Mouse (Mus musculus) cerebellum, adult 9-10 months (tissue): ENCODE results near the gene BC051142.
"Not testable (repeated sequence)": the region's sequence is repeated elsewhere in the genome, so short reads cannot be mapped to it uniquely, and the experiment has no call there.

Experiments
- DNase-seq: peaks from one replicate; pipeline ENCODE4 v3.0.0; 2022

The BC051142 gene

DNA sequence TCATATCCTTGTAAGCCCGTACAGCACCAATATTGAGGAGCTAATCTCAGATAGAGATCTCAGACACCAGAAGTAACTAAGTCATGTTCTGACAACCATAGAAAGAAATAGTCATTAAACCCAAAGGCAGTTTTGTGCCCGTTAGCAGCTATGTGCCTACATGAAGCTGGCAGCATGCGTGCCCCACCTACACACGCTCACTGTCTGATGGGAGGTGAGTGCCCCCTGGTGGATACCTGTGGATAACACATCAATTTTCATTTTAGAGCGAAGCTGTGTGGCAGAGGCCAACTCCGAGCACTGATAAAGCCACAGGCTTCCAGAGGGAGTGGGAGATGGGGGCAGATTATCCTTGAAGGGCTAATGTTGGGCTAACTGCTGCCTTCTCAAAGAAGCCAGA is 12.5 kb downstream of the BC051142 start:
- DNase-seq = peak; percentile 74

DNA sequence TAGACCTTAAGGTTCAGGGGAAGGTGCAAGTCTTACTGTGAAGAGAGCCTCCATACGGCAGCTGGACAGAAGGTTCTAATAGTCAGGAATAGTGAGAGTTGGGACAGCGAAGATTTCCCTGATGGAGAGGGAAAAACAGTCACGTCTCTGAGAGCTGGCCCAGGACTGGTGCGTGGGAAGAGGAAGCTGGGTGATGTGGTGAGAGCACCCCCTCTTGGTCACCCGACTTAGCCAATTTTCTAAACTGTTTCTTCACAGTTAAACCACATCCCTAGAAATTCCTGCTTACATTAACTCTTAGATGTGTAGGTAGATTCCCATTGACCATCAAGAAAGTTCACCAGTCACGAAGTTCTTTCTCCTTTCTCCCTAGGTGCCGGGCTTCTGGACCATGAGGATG is 21.4 kb downstream of the BC051142 start:
- DNase-seq = no peak

DNA sequence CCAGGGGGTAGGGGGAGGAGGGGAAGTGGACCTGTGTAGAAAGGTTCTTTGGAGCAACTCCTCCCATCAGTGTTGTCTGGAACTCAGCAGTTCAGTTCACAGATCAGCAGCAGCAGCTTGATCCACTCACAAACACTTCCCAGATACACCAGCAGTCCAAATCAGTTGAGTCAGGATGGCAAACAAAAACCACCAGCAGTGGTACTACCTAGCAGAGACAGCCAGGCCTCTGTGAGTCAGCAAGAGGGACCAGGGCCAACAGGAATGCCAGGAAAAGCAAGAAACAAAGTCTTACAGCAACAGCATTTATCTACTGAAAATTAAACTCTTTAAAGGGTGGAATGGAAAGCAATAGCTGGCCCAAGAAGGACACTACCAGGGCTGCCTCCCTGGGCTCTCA is 29.0 kb downstream of the BC051142 start:
- DNase-seq = no peak

DNA sequence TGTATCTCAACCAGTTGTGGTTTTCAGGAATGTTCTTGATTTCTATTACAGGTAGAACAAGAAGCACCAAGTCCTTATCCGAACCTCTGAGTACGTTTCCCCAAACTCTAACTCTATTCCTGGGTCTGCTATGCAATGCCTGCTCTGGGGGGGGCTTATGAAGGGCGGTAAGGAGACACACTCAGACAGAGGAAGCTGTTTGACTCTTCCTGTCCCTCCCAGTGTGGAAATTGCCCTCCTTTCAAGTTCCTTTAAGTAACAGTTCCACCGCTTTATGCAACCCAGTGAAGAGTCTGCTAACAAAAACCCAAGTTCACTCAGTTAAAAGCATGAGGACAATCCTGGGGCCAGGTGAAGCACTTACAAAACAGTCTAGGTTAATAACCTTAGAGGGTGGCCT is 38.5 kb downstream of the BC051142 start:
- DNase-seq = no peak

DNA sequence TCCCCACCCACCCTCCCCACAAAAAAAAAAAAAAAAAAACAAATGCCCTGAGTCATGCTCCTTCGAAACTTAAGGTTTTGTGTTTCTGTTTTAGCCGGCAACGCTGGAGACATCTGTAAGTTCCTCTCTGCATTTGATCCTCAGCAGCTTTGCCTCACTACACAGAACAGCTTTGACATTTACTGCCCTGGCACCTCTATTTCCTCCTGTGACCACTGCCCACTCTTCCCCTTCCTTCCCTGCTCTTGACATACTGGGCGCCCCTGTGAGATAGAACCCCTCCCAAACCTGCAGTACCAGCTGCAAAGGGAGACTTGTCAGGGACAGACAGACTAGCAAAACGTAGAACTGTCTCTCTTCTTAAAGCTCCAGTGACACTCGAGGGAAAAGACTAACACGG is 39.0 kb downstream of the BC051142 start:
- no peak for DNase-seq

DNA sequence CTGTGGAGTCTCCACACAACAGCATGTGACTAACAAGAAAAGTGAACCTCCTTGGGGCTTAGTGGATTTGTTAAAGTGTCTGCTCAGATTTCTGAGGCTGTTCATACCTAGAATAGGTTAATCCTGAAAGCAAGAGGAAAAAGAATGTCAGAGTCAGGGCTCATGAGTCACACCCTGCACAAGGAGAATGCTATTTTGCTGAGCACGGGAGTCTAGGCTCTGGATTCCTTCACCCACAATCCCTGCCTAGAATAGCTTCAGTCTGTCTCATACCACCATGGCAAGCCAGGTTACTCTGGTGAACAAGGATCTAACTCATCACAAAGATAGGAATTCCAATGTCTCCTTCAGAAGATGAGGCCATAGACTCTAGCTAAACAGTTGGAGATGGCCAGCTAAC is 40.0 kb downstream of the BC051142 start:
- DNase-seq = no peak

DNA sequence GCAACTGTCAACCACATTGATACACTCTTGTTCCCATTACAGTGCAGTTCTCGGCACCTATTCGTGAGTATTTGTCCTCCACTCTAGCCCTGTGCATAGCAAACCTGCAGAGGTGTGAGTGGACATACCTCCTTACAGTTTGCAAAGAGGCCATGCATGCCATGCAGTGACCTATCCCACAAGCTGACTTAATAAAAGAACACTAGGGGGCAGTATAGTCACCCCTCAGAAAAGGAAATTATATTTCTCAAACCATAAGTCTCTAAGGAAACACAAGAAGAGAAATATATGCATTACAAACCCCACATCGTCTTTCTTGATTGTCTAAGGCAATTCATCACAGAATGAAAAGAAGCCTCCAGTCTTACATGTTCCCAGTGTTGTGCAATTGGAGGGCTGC is 41.2 kb downstream of the BC051142 start:
- DNase-seq = peak; percentile 23

DNA sequence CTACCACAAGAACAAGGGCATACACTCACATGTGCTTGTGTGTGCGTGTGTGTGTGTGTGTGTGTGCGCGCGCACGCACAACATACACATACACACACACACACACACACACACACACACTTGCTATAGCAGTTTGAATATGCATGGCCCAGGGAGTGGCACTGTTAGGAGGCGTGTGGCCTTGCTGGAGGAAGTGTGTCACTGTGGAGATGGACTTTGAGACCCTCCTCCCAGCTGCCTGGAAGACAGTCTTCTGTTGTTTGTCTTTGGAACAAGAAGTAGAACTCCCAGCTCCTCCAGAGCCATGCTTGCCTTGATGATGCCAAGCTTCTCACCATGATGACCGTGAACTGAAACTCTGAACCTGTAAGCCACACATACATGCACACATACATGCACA is 43.4 kb downstream of the BC051142 start:
- DNase-seq = no peak

DNA sequence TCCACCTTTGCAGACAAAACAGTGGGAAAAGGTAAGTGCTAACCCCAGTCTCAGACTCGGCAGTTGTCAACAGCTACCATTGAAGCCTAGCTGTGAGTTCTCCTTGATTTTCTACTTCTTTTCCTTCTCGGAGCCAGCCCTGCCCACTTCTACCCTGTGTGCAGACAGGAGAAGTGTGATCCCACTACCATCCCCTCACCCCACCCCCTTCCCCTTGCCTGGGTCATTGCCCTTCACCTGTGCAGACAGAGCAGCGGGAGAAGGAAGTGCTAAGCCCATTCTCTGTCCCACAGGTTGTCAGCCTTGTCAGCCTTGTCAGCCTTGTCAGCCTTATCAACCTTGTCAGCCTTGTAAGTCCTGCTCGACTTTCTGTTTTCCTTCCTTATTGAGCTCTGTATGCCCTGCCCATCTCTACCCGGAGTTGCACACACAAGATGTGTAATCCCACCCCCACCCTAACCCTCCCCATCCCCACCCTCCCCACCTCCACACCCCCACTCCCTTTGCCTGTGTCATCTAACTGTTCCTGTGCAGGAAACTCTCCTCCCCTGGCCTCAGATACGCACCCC is 49.9 kb downstream of the BC051142 start:
- no peak for DNase-seq

DNA sequence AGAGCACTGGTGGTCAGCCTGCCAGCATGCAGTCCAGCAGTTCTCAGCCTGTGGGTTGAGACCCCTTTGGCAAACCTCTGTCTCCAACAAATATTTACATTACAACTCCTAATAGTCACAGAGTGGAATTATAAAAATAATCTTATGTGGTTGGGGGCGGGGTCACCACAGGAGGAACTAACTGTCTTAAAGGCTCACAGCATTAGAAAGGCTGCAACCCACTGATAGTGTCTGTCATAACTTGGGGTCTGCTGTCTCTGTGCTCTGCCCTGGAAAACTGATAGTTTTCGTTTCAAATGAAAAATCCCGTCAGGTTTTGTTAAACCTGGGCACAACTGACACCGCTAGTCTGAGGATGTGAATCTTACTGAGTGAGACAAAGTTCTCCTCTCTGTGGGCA is 59.0 kb downstream of the BC051142 start:
- DNase-seq = no peak

DNA sequence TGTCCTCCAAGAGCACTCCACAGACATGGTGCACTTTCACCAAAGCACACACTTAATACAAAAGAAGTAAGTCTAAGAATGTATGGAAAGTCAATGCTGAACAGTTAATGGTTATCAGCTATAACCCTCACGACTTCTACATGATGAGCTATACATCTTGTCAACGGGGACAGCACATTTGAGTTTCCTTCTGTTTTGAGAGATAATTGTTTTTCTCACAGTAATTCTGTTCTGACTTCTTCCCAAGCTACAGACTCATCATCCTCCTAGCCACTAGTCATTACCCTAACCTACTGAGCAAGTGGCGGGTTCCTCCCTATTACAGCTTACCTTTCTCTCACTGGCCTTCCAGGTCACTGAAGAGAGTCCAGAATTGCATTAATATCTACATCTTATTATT is 60.6 kb downstream of the BC051142 start:
- DNase-seq = no peak

DNA sequence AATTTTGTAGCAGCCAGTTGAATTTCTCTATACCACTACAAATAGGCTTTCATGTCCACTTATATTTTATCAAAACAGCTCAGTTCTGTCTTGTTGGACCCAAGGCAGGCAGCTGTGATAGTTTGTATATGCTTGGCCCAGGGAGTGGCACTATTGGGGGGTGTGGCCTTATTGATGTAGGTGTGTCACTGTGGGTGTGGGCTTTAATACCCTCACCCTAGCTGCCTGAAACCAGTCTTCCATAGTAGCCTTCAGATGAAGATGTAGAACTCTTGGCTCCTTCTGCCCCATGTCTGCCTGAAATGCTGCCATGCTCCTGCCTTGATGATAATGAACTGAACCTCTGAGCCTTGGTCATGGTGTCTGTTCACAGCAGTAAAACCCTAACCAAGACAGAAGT is 67.3 kb downstream of the BC051142 start:
- not testable (repeated sequence) for DNase-seq

DNA sequence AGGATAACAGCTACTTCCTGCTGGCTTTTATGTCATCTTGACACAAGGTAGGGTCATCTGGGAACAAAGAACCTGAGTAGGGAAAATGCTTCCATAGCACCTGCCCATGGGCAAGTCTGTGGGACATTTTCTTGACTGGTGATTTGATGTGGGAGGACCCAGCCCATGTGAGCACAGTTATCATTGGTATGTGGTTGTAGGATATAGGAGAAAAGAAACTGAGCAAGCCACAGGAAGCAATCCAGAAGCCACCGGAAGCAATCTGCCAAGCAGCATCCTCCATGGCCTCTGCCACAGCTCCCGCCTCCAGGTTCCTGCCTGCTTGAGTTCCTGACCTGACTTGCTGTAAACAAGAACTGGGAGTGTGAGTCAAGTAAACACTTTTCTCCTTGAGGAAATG is 71.9 kb downstream of the BC051142 start:
- no peak for DNase-seq

DNA sequence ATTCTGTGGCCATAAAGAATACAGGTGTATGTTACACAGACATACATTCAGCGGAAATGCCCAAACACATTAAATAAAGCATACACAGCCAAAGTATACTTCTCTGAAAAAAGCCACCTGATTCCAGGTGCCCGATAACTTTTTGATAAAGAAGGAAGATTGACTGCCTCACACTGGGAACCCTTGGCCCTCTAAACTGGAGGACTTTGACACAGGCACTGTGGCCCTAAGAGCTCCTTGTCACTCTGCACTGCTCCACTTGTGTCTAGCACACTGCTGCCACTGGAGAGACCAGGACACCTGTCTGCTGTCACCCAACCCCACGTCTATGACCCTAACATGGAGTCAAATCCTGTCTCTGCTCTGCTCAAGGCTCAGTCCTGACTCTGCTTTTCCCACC is 76.4 kb downstream of the BC051142 start:
- DNase-seq = no peak

DNA sequence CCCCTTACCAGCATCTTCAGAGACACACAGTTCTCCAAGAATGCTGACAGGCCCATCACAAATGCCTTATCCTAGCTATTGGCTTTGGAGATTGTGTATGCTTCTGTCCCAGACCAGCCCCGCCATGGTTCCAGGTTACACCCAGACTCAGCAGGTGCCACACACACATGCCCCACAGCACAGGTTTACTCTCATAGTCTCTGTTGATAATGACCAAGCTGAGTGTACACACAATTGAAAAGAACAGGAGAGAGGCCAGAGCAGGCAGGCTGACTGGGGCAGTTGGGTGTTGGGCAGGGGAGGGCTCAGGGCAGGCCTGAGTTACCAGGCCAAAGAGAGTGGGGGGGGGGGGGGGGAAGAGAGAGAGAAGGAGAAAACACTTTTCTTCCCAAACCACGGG is 77.8 kb downstream of the BC051142 start:
- no peak for DNase-seq

DNA sequence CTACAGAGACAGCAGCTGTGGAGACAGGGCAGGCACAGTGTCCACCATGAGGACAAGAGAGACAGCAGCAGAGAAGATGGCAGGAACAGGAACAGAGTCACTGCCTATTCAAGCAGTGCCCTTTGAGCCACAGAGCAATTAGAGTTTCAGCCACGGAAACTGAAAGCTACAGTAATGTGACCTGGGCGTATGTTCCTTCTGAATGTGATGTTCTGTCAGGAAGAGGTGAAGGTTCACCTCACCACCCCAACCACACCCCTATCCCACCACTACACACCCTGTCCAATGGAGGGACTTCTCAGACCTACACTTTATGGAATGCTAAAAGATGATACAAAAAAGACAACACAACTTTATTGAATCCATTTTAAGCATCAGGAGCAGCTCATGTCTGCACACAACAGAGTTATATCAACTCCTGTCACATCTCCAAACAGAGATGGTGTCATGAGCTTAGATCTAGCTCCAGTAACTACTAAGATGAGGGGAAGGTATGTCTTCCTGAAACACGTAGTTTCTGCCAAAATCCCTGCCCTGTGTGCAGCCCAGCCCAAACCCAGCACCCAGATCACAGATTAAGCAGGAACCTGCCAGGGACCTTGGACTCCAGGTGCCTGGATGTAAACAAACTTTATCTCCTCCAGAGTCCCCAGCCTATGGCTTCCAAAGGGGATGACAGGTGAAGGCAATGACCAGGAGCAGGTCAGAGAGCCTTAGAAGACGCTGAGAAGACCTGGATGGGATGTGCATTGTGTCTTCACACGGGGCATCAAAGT is 78.8 kb downstream of the BC051142 start, which contains the start of gene Btnl4:
TSS of gene Btnl4 (minus strand) at position 81 of the 776 bp plus-strand sequence.
- DNase-seq = not testable (repeated sequence)

DNA sequence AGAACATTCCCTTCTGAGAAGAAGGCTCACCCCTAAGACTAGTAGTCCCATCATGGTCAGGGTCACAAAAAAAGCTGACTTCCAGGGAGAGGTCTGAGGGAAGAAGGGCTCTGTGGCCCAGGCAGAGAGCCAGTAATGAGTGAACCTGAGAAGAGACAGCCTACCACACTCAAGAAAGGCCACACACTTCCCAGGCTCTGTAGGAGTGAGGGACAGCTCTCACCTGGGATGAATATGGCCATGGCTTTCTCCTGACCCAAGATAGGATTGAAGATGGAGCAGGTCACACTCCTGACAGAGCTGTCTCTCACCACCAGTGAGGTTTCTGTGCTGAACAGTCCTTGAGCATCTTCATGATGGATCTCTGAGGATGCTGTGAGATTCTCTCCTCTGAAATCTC is 94.2 kb downstream of the BC051142 start:
- no peak for DNase-seq

DNA sequence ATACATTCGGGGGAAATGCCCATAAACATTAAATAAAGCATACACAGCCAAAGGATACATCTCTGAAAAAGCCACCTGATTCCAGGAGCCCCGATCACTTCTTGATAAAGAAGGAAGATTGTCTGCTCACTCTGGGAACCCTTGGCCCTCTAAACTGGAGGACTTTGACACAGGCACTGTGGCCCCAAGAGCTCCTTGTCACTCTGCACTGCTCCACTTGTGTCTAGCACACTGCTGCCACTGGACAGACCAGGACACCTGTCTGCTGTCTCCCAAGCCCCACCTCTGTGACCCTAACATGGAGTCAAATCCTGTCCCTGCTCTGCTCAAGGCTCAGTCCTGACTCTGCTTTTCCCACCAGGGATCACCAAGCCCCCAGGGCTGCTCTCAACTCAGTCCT is 96.5 kb downstream of the BC051142 start:
- not testable (repeated sequence) for DNase-seq

DNA sequence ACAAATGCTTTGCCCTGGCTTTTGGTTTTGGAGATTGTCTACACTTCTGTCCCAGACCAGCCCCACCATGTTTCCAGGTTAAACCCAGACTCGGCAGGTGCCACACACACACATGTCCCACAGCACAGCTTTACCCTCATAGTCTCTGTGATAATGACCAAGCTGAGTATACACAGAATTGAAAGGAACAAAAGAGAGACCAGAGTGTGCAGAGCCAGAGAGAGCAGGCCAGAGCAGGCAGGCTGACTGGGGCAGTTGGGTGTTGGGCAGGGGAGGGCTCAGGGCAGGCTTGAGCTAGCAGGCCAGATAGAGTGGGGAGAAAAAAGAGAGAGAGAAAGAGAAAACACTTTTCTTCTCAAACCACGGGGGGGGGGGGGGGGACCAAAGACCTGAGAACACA is 97.9 kb downstream of the BC051142 start:
- no peak for DNase-seq

DNA sequence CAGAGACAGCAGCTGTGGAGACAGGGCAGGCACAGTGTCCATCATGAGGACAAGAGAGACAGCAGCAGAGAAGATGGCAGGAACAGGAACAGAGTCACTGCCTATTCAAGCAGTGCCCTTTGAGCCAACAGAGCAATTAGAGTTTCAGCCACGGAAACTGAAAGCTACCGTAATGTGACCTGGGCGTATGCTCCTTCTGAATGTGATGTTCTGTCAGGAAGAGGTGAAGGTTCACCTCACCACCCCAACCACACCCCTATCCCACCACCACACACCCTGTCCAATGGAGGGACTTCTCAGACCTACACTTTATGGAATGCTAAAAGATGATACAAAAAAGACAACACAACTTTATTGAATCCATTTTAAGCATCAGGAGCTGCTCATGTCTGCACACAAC is 98.7 kb downstream of the BC051142 start:
- not testable (repeated sequence) for DNase-seq

DNA sequence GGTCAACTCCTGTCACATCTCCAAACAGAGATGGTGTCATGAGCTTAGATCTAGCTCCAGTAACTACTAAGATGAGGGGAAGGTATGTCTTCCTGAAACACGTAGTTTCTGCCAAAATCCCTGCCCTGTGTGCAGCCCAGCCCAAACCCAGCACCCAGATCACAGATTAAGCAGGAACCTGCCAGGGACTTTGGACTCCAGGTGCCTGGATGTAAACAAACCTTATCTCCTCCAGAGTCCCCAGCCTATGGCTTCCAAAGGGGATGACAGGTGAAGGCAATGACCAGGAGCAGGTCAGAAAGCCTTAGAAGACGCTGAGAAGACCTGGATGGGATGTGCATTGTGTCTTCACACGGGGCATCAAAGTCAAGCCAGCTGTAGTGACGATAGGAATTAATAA is 99.1 kb downstream of the BC051142 start:
- DNase-seq = not testable (repeated sequence)

DNA sequence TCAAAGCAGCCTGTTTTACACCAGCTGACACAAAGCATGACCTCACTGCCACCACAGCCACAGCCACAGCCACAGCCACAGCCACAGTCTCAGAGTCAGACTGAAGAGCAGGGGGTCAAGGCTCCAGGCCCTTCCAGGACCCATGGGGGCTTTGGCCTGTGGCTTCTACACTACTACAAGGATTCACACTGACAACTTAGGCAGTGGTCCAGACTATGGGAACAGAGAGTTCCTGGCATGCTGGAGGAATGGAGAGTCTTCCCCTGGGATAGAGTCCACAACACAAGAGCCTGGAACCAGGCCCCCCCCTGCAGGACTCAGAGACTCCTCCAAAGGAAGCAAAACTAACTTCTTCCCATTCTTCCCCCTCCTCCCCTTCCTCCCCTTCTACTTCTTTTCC is 109.0 kb downstream of the BC051142 start:
- no peak for DNase-seq
